Mouse (Mus musculus): ENCODE measurements around the gene Dido1. TPM values are rescaled to one million over a fixed set of nuclear protein-coding genes. Genes with fewer than 3 reads are reported as not detected.

Gene Dido1
- polyA plus RNA-seq, 1 experiment from 2014 or later = 31.5 TPM

DNA sequence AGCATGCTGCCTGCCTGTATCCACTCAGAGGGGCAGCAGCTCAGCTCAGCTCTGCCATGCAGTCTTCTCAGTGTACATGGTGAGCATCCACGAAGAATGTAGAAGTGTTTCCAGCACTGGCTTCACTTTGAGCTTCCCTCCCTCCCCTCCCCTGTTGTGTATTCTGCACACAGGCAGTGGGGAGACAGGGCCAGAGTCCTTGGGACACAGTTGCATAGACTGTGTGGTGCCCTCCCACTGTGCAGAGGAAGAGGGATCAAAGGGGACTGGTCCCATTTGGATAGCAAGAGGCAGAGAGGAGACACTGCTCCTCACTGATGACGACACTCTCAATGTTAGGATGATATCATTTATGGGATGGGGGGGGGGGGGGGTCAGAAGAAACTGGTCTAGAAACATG lies 28.6 kb downstream of the Dido1 start:
- WGBS = 54% methylated on average over 2 of the region's 2 CpGs
- Histone ChIP-seq H3K36me3 (ENCODE audit: control insufficient read depth, insufficient read depth, low read length) (peaks cover 15% of the 10 kb centered on the region), H3K4me1 (ENCODE audit: control insufficient read depth, insufficient read depth, low read length) (no peaks in the 10 kb centered on the region), H3K4me3 (ENCODE audit: low read depth, low read length) (no peak overlapping the region), H3K9ac (ENCODE audit: low read length) (no peak overlapping the region), H3K27me3 (ENCODE audit: control insufficient read depth, insufficient read depth, low read length) (no peaks in the 10 kb centered on the region), H3K4me2 (ENCODE audit: low read depth) (no peak overlapping the region), H3K9me3 (ENCODE audit: control insufficient read depth, low read length) (no peaks in the 10 kb centered on the region), H3K27ac (ENCODE audit: low read depth, low read length) (no peak overlapping the region)
- ATAC-seq (ENCODE audit: insufficient read depth, low FRiP score, low TSS enrichment) (no peak), DNase-seq (ENCODE audit: low spot score) (no peak)

- DNase-seq (ENCODE audit: low spot score) = peak; percentile 60
- Histone ChIP-seq H3K27me3 (ENCODE audit: control insufficient read depth, insufficient read depth, low read length) (no peaks in the 10 kb centered on the region), H3K9me3 (ENCODE audit: control insufficient read depth, low read length) (no peaks in the 10 kb centered on the region), H3K4me2 (ENCODE audit: low read depth) (no peak overlapping the region), H3K4me1 (ENCODE audit: control insufficient read depth, insufficient read depth, low read length) (no peaks in the 10 kb centered on the region), H3K27ac (ENCODE audit: low read depth, low read length) (no peak overlapping the region), H3K9ac (ENCODE audit: low read length) (no peak overlapping the region), H3K4me3 (ENCODE audit: low read depth, low read length) (no peak overlapping the region), H3K36me3 (ENCODE audit: control insufficient read depth, insufficient read depth, low read length) (peaks cover 15% of the 10 kb centered on the region)
- peak; percentile 63; the same call in 1 of the 2 replicates for ATAC-seq (ENCODE audit: insufficient read depth, low FRiP score, low TSS enrichment)
- 30% methylated on average over 4 of the region's 4 CpGs for WGBS
Observed at GRCm38 (mm10) chr2:180678609-180679140, 31.1 kb downstream of the Dido1 start.

DNA sequence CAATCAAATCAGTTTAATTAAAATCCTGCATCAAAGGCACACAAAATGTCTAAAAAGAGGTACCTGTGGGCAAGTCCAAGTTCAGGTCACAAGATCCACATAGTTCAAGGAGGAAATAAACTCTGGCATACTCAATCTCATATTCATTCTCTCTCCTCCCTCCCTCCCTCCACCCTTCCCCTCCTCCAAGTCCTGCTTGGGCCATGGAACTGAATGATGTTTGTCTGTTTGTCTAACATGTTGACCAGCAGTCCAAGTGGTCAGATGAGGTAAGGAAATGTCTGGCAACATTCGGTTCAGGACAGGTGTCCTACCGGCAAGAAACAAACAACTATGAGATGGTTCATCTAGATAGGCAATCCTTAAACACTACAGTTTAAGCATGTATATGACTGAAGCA lies 33.1 kb downstream of the Dido1 start:
- H3K9me3 ChIP-seq (ENCODE audit: control insufficient read depth, low read length) = no peaks in the 10 kb centered on the region
- WGBS = 99% methylated on average over 2 of the region's 2 CpGs
- H3K9ac ChIP-seq (ENCODE audit: low read length) = no peak overlapping the region
- no peaks in the 10 kb centered on the region for H3K27me3 ChIP-seq (ENCODE audit: control insufficient read depth, insufficient read depth, low read length)
- H3K4me3 ChIP-seq (ENCODE audit: low read depth, low read length) = no peak overlapping the region
- H3K27ac ChIP-seq (ENCODE audit: low read depth, low read length) = no peak overlapping the region
- DNase-seq (ENCODE audit: low spot score) (no peak), ATAC-seq (ENCODE audit: insufficient read depth, low FRiP score, low TSS enrichment) (no peak)
- no peaks in the 10 kb centered on the region for H3K4me1 ChIP-seq (ENCODE audit: control insufficient read depth, insufficient read depth, low read length)
- peaks cover 7% of the 10 kb centered on the region for H3K36me3 ChIP-seq (ENCODE audit: control insufficient read depth, insufficient read depth, low read length)
- no peak overlapping the region for H3K4me2 ChIP-seq (ENCODE audit: low read depth)

DNA sequence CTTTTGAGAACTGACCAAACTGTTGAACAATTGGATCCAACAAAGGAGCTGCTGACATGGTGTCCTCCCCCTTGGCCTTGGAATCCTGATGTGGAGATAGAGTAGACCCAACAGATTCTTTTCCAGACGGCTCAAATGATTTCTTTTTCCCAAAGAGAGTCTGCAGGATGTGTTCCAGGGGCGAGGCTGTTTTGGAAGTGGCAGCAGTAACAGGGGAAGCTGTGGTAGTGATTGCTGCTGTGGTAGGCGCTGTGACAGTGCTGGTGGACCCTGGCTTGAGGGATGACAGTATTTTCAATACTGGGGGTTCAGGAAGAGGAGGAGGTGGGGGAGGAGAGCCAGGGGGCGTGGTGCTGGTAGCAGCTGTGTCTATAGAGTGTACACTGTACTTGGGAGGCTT lies 47.8 kb downstream of the Dido1 start:
- WGBS = 87% methylated on average over 4 of the region's 4 CpGs
- no peak overlapping the region for H3K27ac ChIP-seq (ENCODE audit: low read depth, low read length)
- H3K4me2 ChIP-seq (ENCODE audit: low read depth) = no peak overlapping the region
- no peaks in the 10 kb centered on the region for H3K4me1 ChIP-seq (ENCODE audit: control insufficient read depth, insufficient read depth, low read length)
- no peak overlapping the region for H3K4me3 ChIP-seq (ENCODE audit: low read depth, low read length)
- no peak for DNase-seq (ENCODE audit: low spot score)
- H3K9me3 ChIP-seq (ENCODE audit: control insufficient read depth, low read length) = no peaks in the 10 kb centered on the region
- H3K9ac ChIP-seq (ENCODE audit: low read length) = no peak overlapping the region
- peaks cover 16% of the 10 kb centered on the region for H3K36me3 ChIP-seq (ENCODE audit: control insufficient read depth, insufficient read depth, low read length)
- ATAC-seq (ENCODE audit: insufficient read depth, low FRiP score, low TSS enrichment) = no peak
- H3K27me3 ChIP-seq (ENCODE audit: control insufficient read depth, insufficient read depth, low read length) = no peaks in the 10 kb centered on the region

- no peak for DNase-seq (ENCODE audit: low spot score)
- Histone ChIP-seq H3K27ac (ENCODE audit: low read depth, low read length) (no peak overlapping the region), H3K9me3 (ENCODE audit: control insufficient read depth, low read length) (no peaks in the 10 kb centered on the region), H3K27me3 (ENCODE audit: control insufficient read depth, insufficient read depth, low read length) (no peaks in the 10 kb centered on the region), H3K36me3 (ENCODE audit: control insufficient read depth, insufficient read depth, low read length) (peaks cover 15% of the 10 kb centered on the region), H3K4me1 (ENCODE audit: control insufficient read depth, insufficient read depth, low read length) (no peaks in the 10 kb centered on the region), H3K4me3 (ENCODE audit: low read depth, low read length) (no peak overlapping the region), H3K4me2 (ENCODE audit: low read depth) (no peak overlapping the region), H3K9ac (ENCODE audit: low read length) (no peak overlapping the region)
- ATAC-seq (ENCODE audit: insufficient read depth, low FRiP score, low TSS enrichment) = no peak
- WGBS = 98% methylated on average over 5 of the region's 5 CpGs
Observed at GRCm38 (mm10) chr2:180660521-180660920, 49.3 kb downstream of the Dido1 start.

GRCm38 (mm10) chr2:180659353-180660150 lies 50.2 kb downstream of the Dido1 start:
- Histone ChIP-seq H3K27me3 (ENCODE audit: control insufficient read depth, insufficient read depth, low read length) (no peaks in the 10 kb centered on the region), H3K9me3 (ENCODE audit: control insufficient read depth, low read length) (no peaks in the 10 kb centered on the region), H3K27ac (ENCODE audit: low read depth, low read length) (no peak overlapping the region), H3K4me3 (ENCODE audit: low read depth, low read length) (no peak overlapping the region), H3K9ac (ENCODE audit: low read length) (peak overlapping the region; percentile 52), H3K4me2 (ENCODE audit: low read depth) (peak overlapping the region; percentile 27), H3K4me1 (ENCODE audit: control insufficient read depth, insufficient read depth, low read length) (no peaks in the 10 kb centered on the region), H3K36me3 (ENCODE audit: control insufficient read depth, insufficient read depth, low read length) (peaks cover 13% of the 10 kb centered on the region)
- 32% methylated on average over 42 of the region's 42 CpGs for WGBS
- ATAC-seq (ENCODE audit: insufficient read depth, low FRiP score, low TSS enrichment) (peak; percentile 38), DNase-seq (ENCODE audit: low spot score) (peak; percentile 40)

- DNase-seq (ENCODE audit: low spot score) (no peak), ATAC-seq (ENCODE audit: insufficient read depth, low FRiP score, low TSS enrichment) (no peak)
- no peak overlapping the region for H3K4me3 ChIP-seq (ENCODE audit: low read depth, low read length)
- no peaks in the 10 kb centered on the region for H3K27me3 ChIP-seq (ENCODE audit: control insufficient read depth, insufficient read depth, low read length)
- no peak overlapping the region for H3K9ac ChIP-seq (ENCODE audit: low read length)
- WGBS = 89% methylated on average over 5 of the region's 5 CpGs
- no peaks in the 10 kb centered on the region for H3K9me3 ChIP-seq (ENCODE audit: control insufficient read depth, low read length)
- no peak overlapping the region for H3K4me2 ChIP-seq (ENCODE audit: low read depth)
- peaks cover 11% of the 10 kb centered on the region for H3K36me3 ChIP-seq (ENCODE audit: control insufficient read depth, insufficient read depth, low read length)
- H3K27ac ChIP-seq (ENCODE audit: low read depth, low read length) = no peak overlapping the region
- no peaks in the 10 kb centered on the region for H3K4me1 ChIP-seq (ENCODE audit: control insufficient read depth, insufficient read depth, low read length)
Observed at GRCm38 (mm10) chr2:180658381-180658780, 51.4 kb downstream of the Dido1 start.

- ATAC-seq (ENCODE audit: insufficient read depth, low FRiP score, low TSS enrichment) (no peak; the same call in 1 of the 2 replicates), DNase-seq (ENCODE audit: low spot score) (peak; percentile 76)
- Histone ChIP-seq H3K4me2 (ENCODE audit: low read depth) (no peak overlapping the region), H3K36me3 (ENCODE audit: control insufficient read depth, insufficient read depth, low read length) (peaks cover 11% of the 10 kb centered on the region), H3K9me3 (ENCODE audit: control insufficient read depth, low read length) (no peaks in the 10 kb centered on the region), H3K9ac (ENCODE audit: low read length) (no peak overlapping the region), H3K4me1 (ENCODE audit: control insufficient read depth, insufficient read depth, low read length) (no peaks in the 10 kb centered on the region), H3K4me3 (ENCODE audit: low read depth, low read length) (no peak overlapping the region), H3K27me3 (ENCODE audit: control insufficient read depth, insufficient read depth, low read length) (no peaks in the 10 kb centered on the region), H3K27ac (ENCODE audit: low read depth, low read length) (no peak overlapping the region)
- 74% methylated on average over 4 of the region's 4 CpGs for WGBS
Observed at GRCm38 (mm10) chr2:180657394-180658013, 52.3 kb downstream of the Dido1 start.

DNA sequence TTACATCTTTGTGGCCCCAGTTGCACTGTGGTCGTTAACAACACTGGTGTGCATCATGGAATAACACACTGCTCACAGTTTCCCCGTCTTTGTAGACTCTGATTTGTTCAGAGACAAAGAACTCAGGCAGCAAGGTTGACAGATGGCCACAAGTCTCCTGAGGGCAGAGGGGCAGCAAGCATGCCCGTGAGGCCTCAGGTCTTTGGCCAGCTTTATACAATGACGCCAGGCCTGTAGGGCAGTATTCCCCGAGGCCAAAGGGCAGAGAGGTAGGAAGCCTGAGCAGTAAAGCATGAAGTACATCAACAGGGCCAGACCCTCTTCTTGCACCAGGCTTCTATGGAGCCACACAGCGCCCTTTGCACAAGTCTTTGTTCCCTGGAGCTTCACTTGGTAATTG lies 54.6 kb downstream of the Dido1 start:
- H3K27ac ChIP-seq (ENCODE audit: low read depth, low read length) = no peak overlapping the region

More for the DNA sequence above, 54.6 kb downstream of the Dido1 start:
- ATAC-seq (ENCODE audit: insufficient read depth, low FRiP score, low TSS enrichment) (no peak), DNase-seq (ENCODE audit: low spot score) (no peak)
- Histone ChIP-seq H3K27me3 (ENCODE audit: control insufficient read depth, insufficient read depth, low read length) (no peaks in the 10 kb centered on the region), H3K9me3 (ENCODE audit: control insufficient read depth, low read length) (no peaks in the 10 kb centered on the region), H3K9ac (ENCODE audit: low read length) (no peak overlapping the region), H3K36me3 (ENCODE audit: control insufficient read depth, insufficient read depth, low read length) (no peaks in the 10 kb centered on the region), H3K4me2 (ENCODE audit: low read depth) (no peak overlapping the region), H3K4me1 (ENCODE audit: control insufficient read depth, insufficient read depth, low read length) (no peaks in the 10 kb centered on the region), H3K4me3 (ENCODE audit: low read depth, low read length) (no peak overlapping the region)
- WGBS = 46% methylated on average over 6 of the region's 6 CpGs
